In the genomic region with DNA sequence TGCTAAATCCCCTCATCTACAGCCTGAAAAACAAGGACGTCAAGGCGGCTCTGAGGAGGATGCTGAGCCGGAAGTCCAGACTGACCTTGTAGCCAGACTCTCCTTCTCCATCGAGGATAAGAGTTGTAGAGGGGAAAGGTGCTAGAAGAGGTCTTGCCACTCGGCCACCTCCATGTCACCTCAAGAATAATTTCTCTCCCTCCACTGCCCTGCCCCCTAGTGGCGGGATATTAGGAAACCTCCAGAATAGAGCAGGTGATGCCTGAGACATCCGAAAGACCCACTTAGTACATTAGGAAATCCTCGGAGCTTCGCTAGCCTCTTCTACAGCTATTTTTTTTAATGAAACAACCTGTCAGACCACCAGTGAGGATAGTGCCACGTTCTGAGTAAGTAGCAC, we compare ENCODE assay signal across 11 mouse cellular contexts. TPM values are rescaled to one million over a fixed set of nuclear protein-coding genes. Genes with fewer than 3 reads are reported as not detected.
A peak's percentile ranks its signal among the peaks of the same experiment; 100 is the strongest.
DNase-seq lines count a peak whose midpoint lies in the region; ATAC-seq and TF ChIP-seq lines count a peak whose summit lies in the region.
"Had no signal": no experiment of that assay in that cellular context is flagged by ENCODE, and none has a peak within 500 bp of the region (broad histone marks: within the 10 kb centered on the region; RNA-seq: fewer than 3 reads in every experiment).

No protein-coding gene starts in this region.

- no peaks in the 10 kb centered on the region for H3K4me1 ChIP-seq in hindbrain, postnatal 0 days (ENCODE audit: insufficient read depth, low read length)
- no peaks in the 10 kb centered on the region for H3K4me1 ChIP-seq in hindbrain, embryonic 14.5 days (replicated peaks; ENCODE audit: control insufficient read depth, insufficient read depth, low read length)
- no peaks in the 10 kb centered on the region for H3K4me1 ChIP-seq in G1E (ENCODE audit: insufficient read depth, low read depth, low read length)
- H3K4me1 ChIP-seq: neural tube, embryonic 13.5 days had no signal

- no peaks in the 10 kb centered on the region for H3K9me3 ChIP-seq in hindbrain, postnatal 0 days (ENCODE audit: low read length)
- H3K9me3 ChIP-seq in hindbrain, embryonic 14.5 days (ENCODE audit: control insufficient read depth, low read length): no peaks in the 10 kb centered on the region
- no peaks in the 10 kb centered on the region for H3K9me3 ChIP-seq in G1E (replicated peaks)
- H3K9me3 ChIP-seq: neural tube, embryonic 13.5 days had no signal

- H3K4me3 ChIP-seq in hindbrain, postnatal 0 days (ENCODE audit: low read length): no peak overlapping the region
- H3K4me3 ChIP-seq in hindbrain, embryonic 14.5 days (replicated peaks; ENCODE audit: low read length): no peak overlapping the region
- H3K4me3 ChIP-seq in G1E (ENCODE audit: low read depth, low read length): no peak overlapping the region
- H3K4me3 ChIP-seq: neural tube, embryonic 13.5 days had no signal

- 56% methylated on average over 10 of the region's 10 CpGs for WGBS in hindbrain, postnatal 0 days
- 59% methylated on average over 10 of the region's 10 CpGs for WGBS in hindbrain, embryonic 14.5 days

- DNase-seq in hindbrain, postnatal 0 days (ENCODE audit: low spot score): no peak
- no peak for DNase-seq in hindbrain, embryonic 14.5 days (ENCODE audit: low spot score)
- DNase-seq in 3T3-L1 (ENCODE audit: low read depth, low spot score): peak; percentile 44
- peak; percentile 18 for DNase-seq in G1E (ENCODE audit: low spot score)
- peak; percentile 40 to 55 for DNase-seq in cerebellum, adult 18-20 months
- peak; percentile 41 to 72 for DNase-seq in heart, postnatal 36 days
- DNase-seq in naive thymus-derived CD4-positive, alpha-beta T cell, adult 2 months (ENCODE audit: low read depth): peak; percentile 62

- no peaks in the 10 kb centered on the region for H3K27me3 ChIP-seq in hindbrain, postnatal 0 days (ENCODE audit: insufficient read depth, low read length)
- no peaks in the 10 kb centered on the region for H3K27me3 ChIP-seq in hindbrain, embryonic 14.5 days (ENCODE audit: control insufficient read depth, insufficient read depth, low read length)
- H3K27me3 ChIP-seq in G1E (ENCODE audit: insufficient read depth, low read length): peaks cover 11% of the 10 kb centered on the region
- H3K27me3 ChIP-seq: neural tube, embryonic 13.5 days had no signal

- intact Hi-C loops in heart, postnatal 36 days (cut with DNase I): no loop called here

- no peak overlapping the region for H3K27ac ChIP-seq in hindbrain, postnatal 0 days
- H3K27ac ChIP-seq in hindbrain, embryonic 14.5 days: no peak overlapping the region
- H3K27ac ChIP-seq: neural tube, embryonic 13.5 days had no signal

- peak; percentile 57 for TF ChIP-seq CTCF in hindbrain, postnatal 0 days (IDR thresholded peaks at IDR 0.05; ENCODE audit: low read depth)
- TF ChIP-seq CTCF in G1E (IDR thresholded peaks at IDR 0.05; ENCODE audit: low read depth, low read length): peak; percentile 75

- H3K4me2 ChIP-seq in hindbrain, postnatal 0 days (ENCODE audit: low read depth, low read length): no peak overlapping the region
- H3K4me2 ChIP-seq in hindbrain, embryonic 14.5 days (replicated peaks): no peak overlapping the region
- H3K4me2 ChIP-seq: neural tube, embryonic 13.5 days had no signal

- no peak overlapping the region for H3K9ac ChIP-seq in hindbrain, postnatal 0 days (replicated peaks; ENCODE audit: low read length)
- no peak overlapping the region for H3K9ac ChIP-seq in hindbrain, embryonic 14.5 days
- H3K9ac ChIP-seq: neural tube, embryonic 13.5 days had no signal

- H3K36me3 ChIP-seq in hindbrain, postnatal 0 days (ENCODE audit: insufficient read depth, low read length): no peaks in the 10 kb centered on the region
- H3K36me3 ChIP-seq in hindbrain, embryonic 14.5 days (replicated peaks; ENCODE audit: control insufficient read depth, insufficient read depth): no peaks in the 10 kb centered on the region
- H3K36me3 ChIP-seq in G1E (replicated peaks): no peaks in the 10 kb centered on the region
- H3K36me3 ChIP-seq: neural tube, embryonic 13.5 days had no signal

- no peak for ATAC-seq in hindbrain, postnatal 0 days
- ATAC-seq in hindbrain, embryonic 14.5 days (ENCODE audit: low FRiP score): no peak
- ATAC-seq in G1E (ENCODE audit: extremely low read depth, insufficient number of reproducible peaks, low FRiP score, poor library complexity, severe bottlenecking): no peak
- no peak for ATAC-seq in megakaryocyte, adult 5-6 weeks (ENCODE audit: poor library complexity, severe bottlenecking)

RNA-seq across cellular contexts. Expression of gene OR5BS1P, which starts 5.7 kb away (rescaled TPM):
- total RNA-seq in hindbrain, postnatal 0 days (2014; rRNA removed): not detected in 2 replicates
- polyA plus RNA-seq in hindbrain, postnatal 0 days (2015; fragmentation: Nextera tagmentation; extraction: Ambion mirVana): not detected in 2 replicates
- not detected in 2 replicates for polyA plus RNA-seq in hindbrain, embryonic 14.5 days (2014; fragmentation: Nextera tagmentation; extraction: Ambion mirVana)
- total RNA-seq in G1E (2014; fragmentation: Nextera tagmentation) (not detected in 2 replicates), G1E (2017) (0.06 and 0.11 TPM in 2 replicates)
- not detected in 2 replicates for polyA plus RNA-seq in G1E (2012)
- total RNA-seq in heart, postnatal 36 days (2021): not detected
- total RNA-seq in megakaryocyte, adult 5-6 weeks (2015): not detected in 2 replicates
- total RNA-seq in megakaryocyte, adult 5-6 weeks (2017): not detected in 2 replicates
- total RNA-seq: layer of hippocampus, postnatal 36 days had no signal
- polyA plus RNA-seq: embryonic facial prominence, embryonic 14.5 days; neural tube, embryonic 13.5 days had no signal

RNA-seq across cellular contexts. Expression of gene Lalba, which starts 7.1 kb away (rescaled TPM):
- not detected in 2 replicates for total RNA-seq in hindbrain, postnatal 0 days (2014; rRNA removed)
- not detected in 2 replicates for polyA plus RNA-seq in hindbrain, postnatal 0 days (2015; fragmentation: Nextera tagmentation; extraction: Ambion mirVana)
- polyA plus RNA-seq in hindbrain, embryonic 14.5 days (2014; fragmentation: Nextera tagmentation; extraction: Ambion mirVana): not detected in 2 replicates
- total RNA-seq in G1E (2014; fragmentation: Nextera tagmentation) (not detected in 2 replicates), G1E (2017) (not detected in 2 replicates)
- polyA plus RNA-seq in G1E (2012): not detected in 2 replicates
- total RNA-seq in heart, postnatal 36 days (2021): not detected
- not detected in 2 replicates for total RNA-seq in megakaryocyte, adult 5-6 weeks (2015)
- not detected in 2 replicates for total RNA-seq in megakaryocyte, adult 5-6 weeks (2017)
- total RNA-seq: layer of hippocampus, postnatal 36 days had no signal
- polyA plus RNA-seq: embryonic facial prominence, embryonic 14.5 days; neural tube, embryonic 13.5 days had no signal

RNA-seq across cellular contexts. Expression of gene Olfr279, which starts 16.8 kb away (rescaled TPM):
- not detected in 2 replicates for total RNA-seq in hindbrain, postnatal 0 days (2014; rRNA removed)
- polyA plus RNA-seq in hindbrain, postnatal 0 days (2015; fragmentation: Nextera tagmentation; extraction: Ambion mirVana): not detected in 2 replicates
- not detected in 2 replicates for polyA plus RNA-seq in hindbrain, embryonic 14.5 days (2014; fragmentation: Nextera tagmentation; extraction: Ambion mirVana)
- total RNA-seq in G1E (2014; fragmentation: Nextera tagmentation) (not detected in 2 replicates), G1E (2017) (0.11 and 0.17 TPM in 2 replicates)
- not detected in 2 replicates for polyA plus RNA-seq in G1E (2012)
- not detected for total RNA-seq in heart, postnatal 36 days (2021)
- total RNA-seq in megakaryocyte, adult 5-6 weeks (2015): not detected in 2 replicates
- not detected in 2 replicates for total RNA-seq in megakaryocyte, adult 5-6 weeks (2017)
- total RNA-seq: layer of hippocampus, postnatal 36 days had no signal
- polyA plus RNA-seq: embryonic facial prominence, embryonic 14.5 days; neural tube, embryonic 13.5 days had no signal

RNA-seq across cellular contexts. Expression of gene Olfr281, which starts 23.0 kb away (rescaled TPM):
- total RNA-seq in hindbrain, postnatal 0 days (2014; rRNA removed): not detected in 2 replicates
- polyA plus RNA-seq in hindbrain, postnatal 0 days (2015; fragmentation: Nextera tagmentation; extraction: Ambion mirVana): not detected in 2 replicates
- polyA plus RNA-seq in hindbrain, embryonic 14.5 days (2014; fragmentation: Nextera tagmentation; extraction: Ambion mirVana): not detected in 2 replicates
- total RNA-seq in G1E (2014; fragmentation: Nextera tagmentation): not detected in 2 replicates
- 0.11 and 0.17 TPM in 2 replicates for total RNA-seq in G1E (2017)
- polyA plus RNA-seq in G1E (2012): not detected in 2 replicates
- total RNA-seq in heart, postnatal 36 days (2021): not detected
- total RNA-seq in megakaryocyte, adult 5-6 weeks (2015): not detected in 2 replicates
- not detected in 2 replicates for total RNA-seq in megakaryocyte, adult 5-6 weeks (2017)
- total RNA-seq: layer of hippocampus, postnatal 36 days had no signal
- polyA plus RNA-seq: neural tube, embryonic 13.5 days had no signal

RNA-seq across cellular contexts. Expression of gene Olfr282, which starts 44.4 kb away (rescaled TPM):
- total RNA-seq in hindbrain, postnatal 0 days (2014; rRNA removed): not detected in 2 replicates
- polyA plus RNA-seq in hindbrain, postnatal 0 days (2015; fragmentation: Nextera tagmentation; extraction: Ambion mirVana): not detected in 2 replicates
- not detected in 2 replicates for polyA plus RNA-seq in hindbrain, embryonic 14.5 days (2014; fragmentation: Nextera tagmentation; extraction: Ambion mirVana)
- total RNA-seq in G1E (2014; fragmentation: Nextera tagmentation): not detected in 2 replicates
- total RNA-seq in G1E (2017): 0.12 TPM in 1 of 2 replicates, not detected in the other
- polyA plus RNA-seq in G1E (2012): not detected in 2 replicates
- total RNA-seq in heart, postnatal 36 days (2021): not detected
- total RNA-seq in megakaryocyte, adult 5-6 weeks (2015): not detected in 2 replicates
- total RNA-seq in megakaryocyte, adult 5-6 weeks (2017): not detected in 2 replicates
- total RNA-seq: layer of hippocampus, postnatal 36 days had no signal
- polyA plus RNA-seq: embryonic facial prominence, embryonic 14.5 days; neural tube, embryonic 13.5 days had no signal

Comparison
In these comparisons a context has a peak if more than half of its experiments do, and no peak if none do; other contexts are left out.
1. DNase-seq: peak in 3T3-L1 (single experiment), G1E (single experiment), cerebellum, adult 18-20 months (2 of 2), heart, postnatal 36 days (2 of 2) and naive thymus-derived CD4-positive, alpha-beta T cell, adult 2 months (single experiment); none in hindbrain, postnatal 0 days (single experiment) and hindbrain, embryonic 14.5 days (single experiment).